Mouse (Mus musculus) kidney, adult 11 months (tissue): ENCODE measurements at regions not wholly inside any gene's neighbourhood (a gene's known extent, or its start where the extent isn't known, plus 50 kb on each side); places are given as distances from the start of the nearest gene placed in this dataset.
A peak's percentile ranks its signal among the peaks of the same experiment; 100 is the strongest.
"Not testable (repeated sequence)": the region's sequence is repeated elsewhere in the genome, so short reads cannot be mapped to it uniquely, and the experiment has no call there.

Source experiments
- DNase-seq: peaks from one replicate; pipeline ENCODE4 v3.0.0; 2022

DNA sequence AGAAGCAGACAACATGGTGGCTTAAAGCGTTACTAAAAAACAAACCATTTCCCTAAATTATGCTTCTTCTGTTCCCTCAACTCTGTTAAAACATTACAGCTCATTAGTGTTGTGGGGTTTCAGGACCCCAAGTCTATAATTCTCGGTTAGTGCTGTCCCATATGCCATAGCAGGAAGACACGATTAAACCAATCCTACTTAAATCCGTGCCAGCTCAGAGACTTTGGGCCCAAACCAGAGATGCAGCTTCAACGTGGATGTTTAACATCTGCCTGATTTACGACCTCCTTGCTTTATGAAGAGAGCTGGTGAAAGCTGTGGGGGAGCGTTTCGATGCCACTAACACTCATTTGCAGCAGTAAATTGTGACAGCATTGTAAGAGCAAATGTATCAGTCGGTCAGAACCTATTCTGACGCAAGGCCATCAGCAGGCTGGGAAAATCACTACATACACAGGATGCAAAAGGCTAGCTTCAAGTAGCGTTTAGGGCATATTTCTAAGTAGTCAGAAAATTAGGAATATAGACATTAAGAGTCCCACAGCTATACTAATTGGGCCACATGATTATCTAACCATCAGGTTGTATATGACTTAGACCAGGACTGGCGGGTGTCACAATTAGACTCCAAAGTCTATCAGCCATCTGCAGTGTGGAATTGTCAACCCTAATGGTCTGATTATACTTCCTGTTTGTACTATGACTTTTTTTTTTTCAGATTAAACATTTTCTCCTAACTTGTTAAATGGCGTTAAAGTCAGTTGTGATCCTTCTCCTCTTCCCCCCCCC, 333.1 kb upstream of the Gm6657 start:
- DNase-seq, result no peak

DNA sequence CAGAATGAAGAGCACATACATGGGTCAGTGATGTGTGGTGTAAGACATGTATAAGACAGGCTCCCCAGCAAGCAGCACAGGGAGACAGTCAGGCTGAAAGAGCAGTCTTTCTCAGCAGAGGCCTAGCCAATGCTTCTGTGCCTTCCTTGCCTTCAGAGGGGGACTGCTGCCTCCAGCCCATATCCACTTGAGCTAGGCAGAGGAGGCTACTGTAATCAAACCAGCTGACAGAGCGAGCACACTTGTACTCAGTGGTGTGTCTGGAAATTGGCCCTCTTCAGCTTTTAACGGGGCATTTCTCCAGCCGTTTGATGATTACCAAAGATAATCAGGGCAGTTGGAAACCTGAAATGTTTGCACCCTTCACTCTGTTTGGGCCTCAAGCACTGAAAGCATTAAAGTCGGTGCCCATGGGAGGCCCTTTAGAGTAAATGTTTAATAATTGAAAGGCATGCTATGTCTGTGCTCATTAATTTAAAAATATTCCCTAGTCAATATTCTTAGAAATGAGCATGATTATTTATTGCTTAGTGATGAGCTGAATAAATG, 326.0 kb upstream of the Gm6657 start:
- no peak for DNase-seq

DNA sequence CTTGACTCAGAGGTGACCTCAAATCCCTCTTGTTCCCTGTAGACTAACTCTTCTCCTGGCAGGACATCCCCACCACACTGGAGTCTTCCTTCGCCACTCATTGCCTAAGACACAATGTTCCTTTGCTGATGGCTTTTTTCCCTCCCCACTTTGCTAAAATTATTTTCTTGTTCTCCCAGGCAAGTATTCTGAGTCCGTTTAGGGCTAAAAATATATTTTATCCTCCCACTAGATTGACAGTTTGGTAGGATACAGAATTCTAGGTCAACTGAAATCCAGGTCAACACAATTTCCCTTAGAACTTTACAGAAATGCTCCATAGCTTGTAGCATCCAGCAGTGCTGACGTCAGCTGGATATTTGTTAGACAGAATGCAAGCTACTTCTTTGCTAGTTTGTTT, 324.7 kb upstream of the Gm6657 start:
- DNase-seq, result no peak

DNA sequence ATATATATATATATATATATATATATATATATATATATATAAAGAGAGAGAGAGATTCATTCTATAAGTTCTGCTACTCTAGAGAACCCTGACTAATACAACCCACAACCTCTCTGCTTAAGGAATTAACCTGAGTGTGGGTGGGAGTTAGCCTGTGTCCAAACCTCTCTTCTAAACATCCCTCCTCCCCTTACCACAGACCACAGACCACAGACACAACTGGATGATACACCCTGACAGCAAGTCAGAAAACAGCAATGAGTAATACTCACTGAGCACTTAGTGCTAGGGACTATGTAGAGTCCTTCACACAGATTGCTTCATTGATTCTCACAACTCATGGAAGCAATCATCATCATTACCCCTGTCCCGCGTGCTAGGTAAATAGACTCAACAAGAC, 306.7 kb upstream of the Gm6657 start:
- no peak for DNase-seq

DNA sequence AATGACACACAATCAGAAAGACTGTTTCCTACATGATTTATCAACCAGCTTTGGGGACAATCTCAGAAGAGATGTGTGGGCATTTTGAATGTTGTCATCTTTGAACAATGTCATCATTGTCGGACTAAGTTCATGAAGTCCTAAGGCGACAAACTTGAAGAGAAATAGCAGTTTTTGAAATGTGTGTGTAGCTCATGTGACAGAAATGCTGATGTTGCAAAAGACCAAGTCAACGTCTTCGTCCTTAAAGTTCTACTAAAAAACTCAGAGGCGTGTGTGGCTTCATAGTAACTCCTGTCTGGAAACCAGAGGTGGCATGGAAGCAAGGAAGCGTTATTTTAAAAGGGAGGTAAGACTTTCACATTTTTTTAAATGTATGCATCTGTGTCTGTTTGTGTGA, 302.6 kb upstream of the Gm6657 start:
- no peak for DNase-seq

DNA sequence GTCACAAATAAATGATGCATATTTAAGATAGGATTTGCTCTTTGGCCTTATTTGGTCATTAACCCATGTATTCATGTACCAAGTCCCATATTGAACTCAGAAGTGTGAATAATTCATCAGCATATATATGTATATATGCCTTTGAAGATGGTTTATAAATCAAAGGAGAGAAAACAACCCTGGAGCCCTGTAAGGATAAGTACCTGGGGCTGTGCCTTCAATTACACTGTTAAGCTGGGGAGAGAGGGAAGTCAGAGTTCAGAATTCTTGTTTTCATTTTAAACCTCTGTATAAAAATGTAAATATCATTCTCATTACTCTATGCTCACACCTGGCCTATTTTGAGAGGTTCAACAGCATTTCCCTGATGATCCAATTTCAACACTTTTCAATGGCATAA, 299.8 kb upstream of the Gm6657 start:
- DNase-seq, result no peak

DNA sequence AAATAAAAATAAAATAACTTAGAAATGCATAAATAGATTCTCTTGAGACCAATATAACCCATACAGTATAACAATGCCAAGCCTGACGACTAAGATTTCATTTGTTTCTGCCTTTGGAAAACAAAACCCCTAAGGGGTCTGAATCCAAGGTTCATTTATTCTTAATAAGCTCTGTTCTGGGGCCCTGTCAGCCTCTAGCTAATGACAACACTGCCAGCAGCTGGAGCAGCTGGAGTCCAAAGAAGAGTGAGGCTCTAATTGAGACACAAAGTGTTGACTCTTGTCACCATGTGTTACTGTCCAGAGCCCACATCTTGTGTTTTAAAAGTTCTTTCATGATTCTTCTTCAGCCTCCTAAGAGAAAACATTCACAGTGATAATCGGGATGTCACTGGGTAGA, 298.5 kb upstream of the Gm6657 start:
- no peak for DNase-seq

DNA sequence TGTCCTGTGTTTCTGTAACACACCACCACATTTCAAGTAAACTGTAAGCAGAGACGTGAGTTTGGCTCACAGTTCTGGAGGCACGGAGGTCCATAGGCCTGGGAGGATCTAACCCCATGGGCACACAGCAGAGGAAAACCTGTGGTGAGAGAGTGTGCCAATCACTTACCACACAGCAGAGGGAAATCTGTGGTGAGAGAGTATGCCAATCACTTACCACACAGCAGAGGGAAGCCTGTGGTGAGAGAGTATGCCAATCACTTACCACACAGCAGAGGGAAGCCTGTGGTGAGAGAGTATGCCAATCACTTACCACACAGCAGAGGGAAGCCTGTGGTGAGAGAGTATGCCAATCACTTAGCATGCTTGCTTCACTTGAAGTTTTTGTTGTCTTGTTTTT, 295.1 kb upstream of the Gm6657 start:
- not testable (repeated sequence) for DNase-seq

DNA sequence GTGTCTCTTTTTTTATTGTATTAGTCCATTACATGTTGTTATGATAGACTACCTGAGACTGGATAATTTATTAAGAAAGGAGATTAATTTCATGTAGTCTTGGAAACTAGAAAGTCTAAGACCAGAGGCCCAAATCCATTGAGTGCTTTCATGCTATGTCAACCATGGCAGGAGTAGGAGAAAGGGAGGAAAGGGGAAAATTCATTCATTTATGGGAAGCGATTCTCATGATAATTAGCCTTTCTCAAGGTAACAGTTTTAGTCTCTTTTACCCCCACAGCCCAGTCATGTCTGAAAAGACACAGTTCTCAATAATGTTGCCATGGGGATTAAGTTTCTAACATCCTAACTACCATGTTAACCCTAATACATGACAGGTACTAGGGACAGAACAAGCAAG, 292.8 kb upstream of the Gm6657 start:
- DNase-seq, result no peak

DNA sequence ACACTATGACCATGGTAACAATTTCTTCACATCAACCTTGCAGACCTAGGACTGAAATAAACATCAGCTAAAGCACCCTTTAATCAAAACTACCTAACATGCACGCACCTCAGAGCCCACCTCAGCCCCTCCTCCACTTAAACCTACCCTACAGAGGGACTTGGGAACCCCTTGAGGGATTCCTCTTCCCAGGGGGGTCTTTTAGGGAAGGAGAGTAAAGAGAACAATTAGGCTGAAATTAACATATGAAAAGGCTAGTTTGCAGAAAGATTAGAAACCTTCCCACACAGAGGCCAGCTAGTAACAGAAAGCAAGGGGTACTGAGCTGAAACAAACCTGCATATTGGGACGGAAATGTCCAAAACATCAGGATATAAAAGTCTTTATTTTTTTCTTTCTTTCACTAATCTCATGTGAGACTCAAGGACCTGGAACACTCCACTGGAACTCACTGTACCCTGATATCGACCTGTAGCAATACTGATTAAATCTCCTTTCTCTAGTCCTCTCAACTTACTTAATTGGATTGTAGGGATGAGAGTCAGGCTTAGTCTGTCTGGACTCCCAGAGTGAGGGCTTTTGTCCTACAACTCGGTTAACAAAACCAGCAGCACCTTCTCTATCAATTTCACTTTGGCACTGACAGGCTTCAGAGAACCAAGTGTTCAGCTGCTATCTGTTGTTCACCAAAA, 281.0 kb upstream of the Gm6657 start:
- no peak for DNase-seq

DNA sequence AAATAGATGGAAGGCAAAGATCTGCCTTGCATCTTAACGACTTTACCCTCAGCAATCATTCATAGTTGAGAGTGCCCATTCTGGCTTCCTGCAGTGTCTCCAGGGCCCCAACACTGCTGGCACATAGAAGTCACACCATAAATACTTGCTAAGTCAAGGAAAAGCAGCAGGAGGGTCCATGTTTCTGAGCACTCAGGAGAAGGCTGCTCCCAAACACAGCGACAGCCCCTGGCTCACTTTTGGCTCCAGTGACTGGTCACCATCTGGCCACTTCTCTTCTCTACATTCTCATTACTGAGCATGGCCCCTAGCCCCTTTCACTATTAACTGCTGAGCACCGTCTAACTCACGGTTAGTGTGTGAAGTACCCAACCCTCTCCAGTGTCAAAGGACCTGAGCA, 265.3 kb upstream of the Gm6657 start:
- DNase-seq, result no peak

DNA sequence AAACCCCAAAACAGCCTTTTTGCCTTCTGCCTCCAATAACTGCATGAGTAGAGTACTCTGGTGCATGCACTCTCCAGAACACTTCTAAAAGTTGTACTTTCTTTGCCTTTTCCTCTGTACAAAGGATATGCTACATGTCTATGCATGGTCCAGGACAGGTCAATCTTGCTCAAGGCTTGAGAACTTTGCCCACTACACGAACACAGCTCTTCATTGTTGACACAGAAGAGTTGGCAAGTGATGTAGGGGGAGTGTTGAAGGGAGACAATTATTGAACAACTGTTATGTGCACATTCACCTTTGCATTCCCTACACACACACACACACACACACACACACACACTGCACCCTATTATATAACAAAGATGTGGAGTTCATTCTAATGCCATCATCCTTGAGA, 264.5 kb upstream of the Gm6657 start:
- DNase-seq, result no peak

DNA sequence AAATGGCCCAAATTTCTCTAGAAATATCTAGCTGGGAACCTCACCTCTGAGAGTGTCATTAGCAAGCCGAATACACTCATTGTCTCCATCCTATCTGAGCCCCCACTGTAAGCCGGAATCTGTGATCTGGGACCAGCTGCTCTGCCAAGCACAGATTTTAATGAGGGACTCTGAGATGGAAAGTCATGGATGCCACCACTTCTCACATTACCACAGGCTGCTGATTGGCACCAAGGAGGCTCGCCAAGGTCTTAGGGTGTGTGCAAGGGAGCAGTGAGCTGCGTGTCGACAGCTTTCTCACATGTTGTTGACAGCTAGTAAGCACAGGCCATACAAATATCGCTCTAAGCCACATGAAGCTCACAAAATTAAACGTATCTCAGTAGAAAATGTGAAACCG, 250.1 kb upstream of the Gm6657 start:
- no peak for DNase-seq

DNA sequence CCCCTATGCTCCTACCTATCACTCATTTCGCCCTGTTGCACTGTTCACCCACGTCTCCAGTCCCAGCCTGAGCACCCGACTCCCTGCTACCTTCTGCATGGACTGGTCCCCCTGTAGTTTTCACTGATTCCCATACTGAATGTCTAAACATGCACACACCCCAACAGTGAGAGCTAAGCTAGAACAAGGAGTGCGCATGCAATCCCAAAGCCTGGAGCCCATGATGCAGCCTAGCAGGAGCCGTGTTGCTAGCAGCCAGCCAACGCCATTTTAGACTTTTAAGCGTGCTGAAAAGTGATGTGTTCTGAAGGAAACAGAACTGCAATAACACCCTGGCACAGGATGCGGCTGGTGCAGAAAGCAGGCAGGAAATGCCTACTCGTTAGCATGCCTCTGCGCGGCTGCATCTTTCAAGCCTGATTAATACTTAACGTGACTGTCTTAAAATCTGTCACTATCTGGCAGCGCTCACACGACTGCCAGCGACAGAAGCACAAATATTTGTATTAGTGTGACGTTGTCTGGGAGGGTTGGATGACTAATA, 244.5 kb upstream of the Gm6657 start:
- peak; percentile 6 for DNase-seq

DNA sequence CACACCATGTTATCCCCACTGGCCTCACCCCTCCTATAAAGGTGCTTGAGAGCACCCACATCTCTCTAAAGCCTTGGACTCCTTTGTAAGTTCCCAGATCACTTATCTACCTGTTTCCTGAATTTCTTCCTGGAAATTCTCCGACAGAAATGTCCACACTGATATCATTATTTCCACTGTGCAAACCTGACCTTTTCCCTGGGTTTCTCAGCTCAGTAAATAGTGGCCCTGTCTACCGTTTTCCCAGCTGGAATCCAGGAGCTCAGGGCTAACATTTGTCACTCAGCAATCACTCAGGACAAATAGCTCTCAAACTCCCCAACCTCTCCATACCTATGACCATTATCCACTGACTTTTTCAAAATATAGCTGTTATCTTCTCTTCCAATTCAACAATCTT, 241.6 kb upstream of the Gm6657 start:
- DNase-seq, result no peak

DNA sequence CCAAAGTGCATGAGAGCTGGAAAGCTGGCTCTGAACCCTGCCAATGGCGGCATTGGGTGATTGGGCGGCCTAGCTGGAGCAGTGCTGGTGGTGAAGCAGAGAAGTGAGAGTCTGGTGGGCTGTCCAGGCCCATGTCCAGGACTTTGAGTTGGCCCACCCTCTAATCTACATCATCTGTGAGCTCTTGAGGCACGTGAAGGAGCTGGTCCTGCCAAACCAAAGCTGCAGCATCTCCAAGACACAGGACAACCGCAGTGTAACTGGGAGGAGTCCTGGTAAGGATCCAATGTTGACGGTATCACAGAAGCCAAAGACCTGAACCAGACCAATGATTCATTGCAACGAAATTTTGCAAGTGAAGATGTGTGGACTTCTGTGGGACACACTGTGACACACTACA, 231.4 kb upstream of the Gm6657 start:
- no peak for DNase-seq

DNA sequence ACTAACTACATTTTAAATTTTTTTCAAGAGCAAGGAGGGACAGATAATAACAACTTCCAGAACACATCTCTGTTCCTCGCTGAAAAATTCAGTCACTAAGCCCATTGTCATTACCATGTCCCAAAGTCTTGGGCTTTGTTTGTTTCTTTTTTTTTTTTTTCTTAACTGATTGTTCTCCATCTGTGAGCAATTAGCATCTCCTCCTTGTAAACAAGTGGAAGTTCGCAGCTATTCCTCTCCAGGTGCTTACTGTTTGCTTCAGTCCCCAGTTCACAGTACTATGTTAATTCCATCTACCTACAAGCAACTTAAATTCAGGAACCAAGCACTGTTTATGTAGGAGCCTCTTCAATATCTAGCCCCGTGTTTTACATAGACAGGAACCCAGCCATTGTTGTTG, 225.5 kb upstream of the Gm6657 start:
- no peak for DNase-seq

DNA sequence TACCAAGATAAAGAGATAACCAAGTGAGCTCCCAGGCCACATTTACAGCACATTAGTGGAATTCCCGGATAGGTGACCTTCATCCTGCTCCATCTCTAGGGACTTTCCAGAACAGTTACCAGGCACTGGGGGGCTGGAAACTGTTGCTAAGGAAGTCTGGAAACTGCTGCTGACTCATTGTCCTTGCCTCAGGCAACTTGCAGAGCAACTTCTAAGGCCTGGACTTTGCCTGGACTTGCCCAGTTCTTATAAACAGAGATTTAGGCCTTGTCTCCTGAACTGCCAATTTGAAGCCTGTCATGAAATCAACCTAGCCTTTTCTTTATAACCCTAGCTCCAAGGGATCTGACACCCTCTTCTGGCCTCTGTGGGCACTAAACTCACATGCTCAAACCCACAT, 224.0 kb upstream of the Gm6657 start:
- no peak for DNase-seq

DNA sequence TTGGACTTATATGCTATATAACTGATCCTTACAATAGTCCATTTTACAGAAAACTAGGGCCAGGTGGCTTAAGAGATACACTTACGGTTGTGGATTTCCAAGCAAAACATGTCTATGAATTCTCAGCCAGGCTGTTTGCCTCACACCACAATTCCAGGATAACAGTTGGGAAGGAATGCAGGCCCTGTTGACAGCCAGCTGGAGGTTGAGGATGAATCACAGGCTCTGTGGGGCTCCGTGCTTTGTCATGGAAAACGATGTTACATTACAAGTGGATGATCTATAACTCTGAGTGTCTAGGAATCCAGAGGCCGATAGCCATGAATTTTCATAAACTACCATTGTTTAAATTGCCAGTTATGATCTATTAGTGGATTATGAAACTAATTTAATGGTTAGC, 221.9 kb upstream of the Gm6657 start:
- no peak for DNase-seq

DNA sequence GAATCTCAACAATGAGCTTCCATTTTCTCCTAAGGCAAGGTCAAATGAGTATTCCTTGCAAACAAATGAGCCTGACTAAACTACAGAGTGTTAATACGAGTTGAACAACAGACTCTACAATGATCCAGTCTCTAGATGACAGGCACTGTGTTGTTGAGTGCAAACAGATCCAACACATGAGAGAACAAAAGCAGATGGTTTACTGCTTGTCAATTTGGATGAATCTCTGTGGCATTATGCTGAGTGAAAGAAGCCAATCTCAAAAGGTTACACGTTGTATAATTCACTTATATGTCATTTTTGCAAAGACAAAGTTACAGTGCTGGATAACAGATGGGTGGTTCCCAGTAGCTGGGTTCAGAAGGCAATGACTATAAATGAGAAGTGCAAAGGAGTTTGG, 217.1 kb upstream of the Gm6657 start:
- DNase-seq, result no peak

DNA sequence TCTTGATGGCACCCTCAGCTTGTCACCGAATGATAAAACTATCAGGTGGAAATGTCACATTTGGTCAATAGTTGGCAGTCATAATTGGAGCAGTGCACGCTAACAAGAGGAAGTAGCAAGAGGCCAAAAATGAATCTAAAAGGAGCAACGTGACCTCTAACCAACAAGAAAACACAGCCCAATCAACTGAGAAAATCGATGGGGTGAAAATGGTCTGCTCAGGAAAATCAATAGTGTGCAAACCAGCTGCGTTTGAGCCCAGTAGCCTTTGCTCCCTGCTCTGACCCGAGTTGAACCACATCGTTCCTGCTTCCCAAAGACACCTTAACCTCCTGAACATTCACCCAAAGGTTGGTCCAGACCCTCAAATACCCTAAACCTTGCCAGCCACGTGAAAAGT, 207.3 kb upstream of the Gm6657 start:
- DNase-seq, result no peak

DNA sequence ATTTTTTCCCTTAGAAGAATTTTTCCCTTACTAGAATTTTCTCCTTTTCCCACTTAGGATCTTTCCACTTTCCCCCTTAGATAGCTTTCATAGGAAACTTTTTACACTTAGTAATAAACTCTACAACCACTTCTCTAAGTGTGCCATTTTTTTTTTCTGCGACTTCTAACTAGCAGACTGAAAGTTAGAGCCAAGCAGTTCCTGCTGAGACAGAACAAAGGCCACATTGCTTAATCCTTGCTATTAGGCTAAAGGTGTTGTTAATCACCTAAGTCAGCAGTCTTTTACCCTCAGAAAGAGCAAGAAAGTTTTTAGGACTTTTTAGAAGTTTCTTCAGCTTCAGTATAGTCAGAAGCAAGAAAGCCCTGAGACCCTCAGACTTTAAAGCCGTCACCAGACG, 204.3 kb upstream of the Gm6657 start:
- DNase-seq, result peak; percentile 14

DNA sequence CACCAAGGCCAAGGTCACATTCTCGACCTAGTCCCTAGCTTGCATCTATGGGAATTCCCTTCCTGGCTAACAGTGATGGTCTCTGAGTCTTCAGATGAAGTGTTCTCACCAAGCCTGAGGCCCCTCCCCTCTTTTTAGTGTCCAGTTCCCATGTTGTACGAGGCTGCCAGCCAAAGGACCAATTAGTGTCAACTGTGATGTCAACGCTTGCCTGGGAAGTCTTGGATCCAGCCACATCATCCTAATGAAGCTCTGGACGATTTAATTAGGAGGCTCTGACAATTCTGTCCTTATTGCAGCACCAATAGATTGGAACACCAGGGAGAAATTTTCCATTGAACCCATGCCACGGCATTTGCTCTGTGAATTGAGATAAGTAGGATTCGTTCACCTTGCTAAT, 202.4 kb upstream of the Gm6657 start:
- no peak for DNase-seq

DNA sequence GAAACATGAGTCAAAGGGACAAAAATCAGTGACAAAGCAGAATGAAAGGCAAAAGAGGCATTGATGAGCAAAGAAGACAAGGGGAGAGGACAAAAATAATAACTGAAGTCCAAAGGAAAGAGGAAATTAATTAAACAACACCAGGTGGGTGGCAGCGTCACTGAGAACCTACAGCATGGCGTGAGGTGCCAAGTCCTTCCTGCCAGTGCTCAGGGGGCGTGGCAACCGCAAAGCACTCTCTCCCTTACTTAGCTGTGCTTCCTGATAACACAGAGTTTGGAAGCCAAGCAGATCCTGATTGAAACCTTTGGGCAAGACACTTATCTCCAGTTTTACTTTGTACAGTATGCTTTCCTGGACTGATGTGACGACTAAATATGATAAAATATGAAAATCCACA, 199.9 kb upstream of the Gm6657 start:
- no peak for DNase-seq
